Mouse (Mus musculus): ENCODE results near the gene Olfr986.

Olfr986 gene

DNA sequence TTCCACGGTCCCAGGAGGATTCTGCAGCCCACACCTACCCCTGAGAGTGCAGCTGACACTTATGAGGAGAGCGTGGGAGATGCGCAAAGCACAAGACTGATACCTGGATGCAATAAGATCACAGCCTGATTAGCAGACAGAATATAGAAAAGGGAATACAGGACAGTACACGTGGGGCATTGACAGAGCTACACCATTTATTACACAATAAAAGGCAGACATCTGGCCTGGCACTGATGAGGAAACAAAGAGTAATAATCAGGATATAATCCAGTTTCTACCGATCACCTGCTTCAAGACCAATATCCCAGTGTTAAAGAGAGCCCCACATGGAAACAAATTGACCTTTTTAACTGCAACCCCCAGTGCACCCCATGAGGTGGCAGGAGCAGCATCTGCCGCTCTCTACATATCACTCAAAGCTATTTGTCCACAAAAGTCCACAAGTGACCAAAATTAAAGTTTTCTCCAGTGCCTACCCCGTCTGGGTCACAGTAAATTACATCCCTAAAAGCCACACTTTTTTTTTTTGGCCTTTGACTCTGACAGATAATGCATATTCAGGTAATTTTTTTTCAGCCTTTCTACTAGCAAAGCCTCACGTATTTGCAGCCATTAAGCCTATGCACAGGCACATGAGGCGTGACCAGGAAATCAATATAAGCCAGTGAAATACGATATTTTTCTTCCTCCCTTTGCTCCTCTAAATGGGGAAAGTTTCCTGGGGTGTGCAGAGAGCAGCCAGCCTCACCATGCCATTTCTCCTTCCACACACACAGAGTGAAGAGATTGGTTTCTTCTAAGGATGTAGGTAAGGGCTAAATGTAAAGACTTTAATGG lies 53.7 kb downstream of the Olfr986 start:
- no peak for DNase-seq (ENCODE audit: low spot score)

DNA sequence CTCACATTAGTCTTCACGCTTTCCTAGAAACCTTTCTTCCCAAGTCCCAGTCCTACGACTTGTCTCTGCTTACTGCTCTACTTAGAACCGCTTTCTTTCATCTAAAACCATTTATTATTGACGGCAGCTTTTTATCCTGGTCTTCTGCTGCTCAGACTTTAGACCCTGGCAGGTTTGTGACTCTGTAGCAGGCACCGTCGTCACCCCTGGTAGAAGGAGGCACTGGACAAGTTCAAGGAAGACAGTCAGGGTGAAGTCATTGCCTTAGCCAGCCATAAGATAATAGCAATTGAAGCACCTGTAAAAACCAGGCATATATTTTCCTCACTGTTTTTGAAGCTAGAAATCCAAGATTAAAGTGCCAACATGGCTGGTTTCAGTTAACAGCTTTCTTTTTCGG lies 54.5 kb downstream of the Olfr986 start:
- no peak for DNase-seq (ENCODE audit: low spot score)

All from adipocyte (in vitro differentiated cells).